Mouse (Mus musculus): ENCODE results near the gene Nfe2. TPM values are rescaled to one million over a fixed set of nuclear protein-coding genes. Genes with fewer than 3 reads are reported as not detected.

Gene Nfe2
- polyA plus RNA-seq, 1 experiment from 2014 or later: 3.8 TPM

- Histone ChIP-seq H3K9ac (replicated peaks) (no peak overlapping the region), H3K4me3 (no peak overlapping the region), H3K36me3 (no peaks in the 10 kb centered on the region), H3K9me3 (no peaks in the 10 kb centered on the region), H3K27me3 (no peaks in the 10 kb centered on the region), H3K27ac (replicated peaks) (no peak overlapping the region), H3K4me2 (replicated peaks) (no peak overlapping the region), H3K4me1 (peaks cover 12% of the 10 kb centered on the region; the same call in 1 of the 2 replicates)
- ATAC-seq (ENCODE audit: low FRiP score, low read depth): no peak
- WGBS: 89% methylated on average over 3 of the region's 3 CpGs
Measured at GRCm38 (mm10) chr15:103227022-103227421, 31.2 kb downstream of the Nfe2 start.

- Histone ChIP-seq H3K27me3 (no peaks in the 10 kb centered on the region), H3K4me1 (peaks cover 20% of the 10 kb centered on the region), H3K9ac (replicated peaks) (no peak overlapping the region), H3K4me2 (replicated peaks) (no peak overlapping the region), H3K27ac (replicated peaks) (no peak overlapping the region), H3K4me3 (no peak overlapping the region), H3K9me3 (no peaks in the 10 kb centered on the region), H3K36me3 (peaks cover 2% of the 10 kb centered on the region; the same call in 1 of the 2 replicates)
- no peak for ATAC-seq (ENCODE audit: low FRiP score, low read depth)
- WGBS: 72% methylated on average over 2 of the region's 2 CpGs
Measured at GRCm38 (mm10) chr15:103224161-103224560, 34.0 kb downstream of the Nfe2 start.

GRCm38 (mm10) chr15:103221386-103221785 lies 36.8 kb downstream of the Nfe2 start:
- Histone ChIP-seq H3K4me1 (peaks cover 16% of the 10 kb centered on the region), H3K4me2 (replicated peaks) (no peak overlapping the region), H3K27me3 (no peaks in the 10 kb centered on the region), H3K9me3 (no peaks in the 10 kb centered on the region), H3K36me3 (peaks cover 4% of the 10 kb centered on the region; the same call in 1 of the 2 replicates), H3K4me3 (no peak overlapping the region), H3K27ac (replicated peaks) (no peak overlapping the region), H3K9ac (replicated peaks) (no peak overlapping the region)
- WGBS: 100% methylated on average over 1 of the region's 1 CpGs
- no peak for ATAC-seq (ENCODE audit: low FRiP score, low read depth)

GRCm38 (mm10) chr15:103220785-103221184 lies 37.4 kb downstream of the Nfe2 start:
- H3K27me3 ChIP-seq: no peaks in the 10 kb centered on the region
- H3K4me3 ChIP-seq: no peak overlapping the region
- 61% methylated on average over 3 of the region's 3 CpGs for WGBS
- peaks cover 22% of the 10 kb centered on the region for H3K4me1 ChIP-seq
- H3K4me2 ChIP-seq (replicated peaks): no peak overlapping the region
- no peak overlapping the region for H3K27ac ChIP-seq (replicated peaks)
- ATAC-seq (ENCODE audit: low FRiP score, low read depth): no peak
- no peak overlapping the region for H3K9ac ChIP-seq (replicated peaks)
- no peaks in the 10 kb centered on the region for H3K9me3 ChIP-seq
- H3K36me3 ChIP-seq: peaks cover 4% of the 10 kb centered on the region; the same call in 1 of the 2 replicates

GRCm38 (mm10) chr15:103216052-103216451 lies 42.2 kb downstream of the Nfe2 start:
- 13% methylated on average over 2 of the region's 2 CpGs for WGBS
- Histone ChIP-seq H3K27ac (replicated peaks) (peak overlapping the region; percentile 95), H3K4me3 (peak overlapping the region; percentile 42; the same call in 1 of the 2 replicates), H3K9ac (replicated peaks) (peak overlapping the region; percentile 47; the same call in 1 of the 2 replicates), H3K27me3 (no peaks in the 10 kb centered on the region), H3K4me2 (replicated peaks) (peak overlapping the region; percentile 54), H3K9me3 (no peaks in the 10 kb centered on the region), H3K4me1 (peaks cover 38% of the 10 kb centered on the region), H3K36me3 (peaks cover 24% of the 10 kb centered on the region)
- 0 out of 2 replicates have a peak, but pooled peaks have one; percentile 13 for ATAC-seq (ENCODE audit: low FRiP score, low read depth)

- peak overlapping the region; percentile 95 for H3K27ac ChIP-seq (replicated peaks)
- peaks cover 32% of the 10 kb centered on the region for H3K4me1 ChIP-seq
- H3K9me3 ChIP-seq: no peaks in the 10 kb centered on the region
- WGBS: under 1% methylated on average over 15 of the region's 15 CpGs
- H3K4me2 ChIP-seq (replicated peaks): peak overlapping the region; percentile 54
- H3K9ac ChIP-seq (replicated peaks): peak overlapping the region; percentile 47; the same call in 1 of the 2 replicates
- peak overlapping the region; percentile 42 for H3K4me3 ChIP-seq
- ATAC-seq (ENCODE audit: low FRiP score, low read depth): peak; percentile 97
- no peaks in the 10 kb centered on the region for H3K27me3 ChIP-seq
- H3K36me3 ChIP-seq: peaks cover 31% of the 10 kb centered on the region
Measured at GRCm38 (mm10) chr15:103214971-103215907, 43.0 kb downstream of the Nfe2 start.

- peaks cover 37% of the 10 kb centered on the region for H3K36me3 ChIP-seq
- no peaks in the 10 kb centered on the region for H3K9me3 ChIP-seq
- peak overlapping the region; percentile 83 for H3K27ac ChIP-seq (replicated peaks)
- no peak overlapping the region; the same call in 1 of the 2 replicates for H3K9ac ChIP-seq (replicated peaks)
- H3K4me2 ChIP-seq (replicated peaks): peak overlapping the region; percentile 54
- WGBS: 4% methylated on average over 2 of the region's 2 CpGs
- H3K4me1 ChIP-seq: peaks cover 32% of the 10 kb centered on the region
- no peaks in the 10 kb centered on the region for H3K27me3 ChIP-seq
- no peak for ATAC-seq (ENCODE audit: low FRiP score, low read depth)
- H3K4me3 ChIP-seq: peak overlapping the region; percentile 29
Measured at GRCm38 (mm10) chr15:103214149-103214548, 44.1 kb downstream of the Nfe2 start.

GRCm38 (mm10) chr15:103205156-103205555 lies 53.0 kb downstream of the Nfe2 start:
- peaks cover 60% of the 10 kb centered on the region for H3K36me3 ChIP-seq
- H3K4me3 ChIP-seq: no peak overlapping the region
- H3K4me2 ChIP-seq (replicated peaks): no peak overlapping the region
- ATAC-seq (ENCODE audit: low FRiP score, low read depth): no peak
- no peak overlapping the region for H3K27ac ChIP-seq (replicated peaks)
- no peaks in the 10 kb centered on the region for H3K9me3 ChIP-seq
- 75% methylated on average over 2 of the region's 2 CpGs for WGBS
- no peaks in the 10 kb centered on the region for H3K4me1 ChIP-seq
- H3K9ac ChIP-seq (replicated peaks): no peak overlapping the region
- H3K27me3 ChIP-seq: no peaks in the 10 kb centered on the region

GRCm38 (mm10) chr15:103202088-103202793 lies 56.0 kb downstream of the Nfe2 start:
- no peak for ATAC-seq (ENCODE audit: low FRiP score, low read depth)
- H3K36me3 ChIP-seq: peaks cover 64% of the 10 kb centered on the region
- no peak overlapping the region for H3K9ac ChIP-seq (replicated peaks)
- 72% methylated on average over 6 of the region's 6 CpGs for WGBS
- no peak overlapping the region for H3K27ac ChIP-seq (replicated peaks)
- H3K4me3 ChIP-seq: no peak overlapping the region
- no peaks in the 10 kb centered on the region for H3K27me3 ChIP-seq
- no peaks in the 10 kb centered on the region for H3K9me3 ChIP-seq
- no peak overlapping the region for H3K4me2 ChIP-seq (replicated peaks)
- H3K4me1 ChIP-seq: no peaks in the 10 kb centered on the region

MicroRNAs within 50 kb of the gene (microRNA counts, 519-probe panel; counts per million panel counts)
- 6,431 counts per million, percentile 69 among the panel's probes with 10 or more counts for microRNA mmu-miR-148b

Small RNA genes within 50 kb of the gene (microRNA-seq; reads per million reads assigned to microRNA genes)
- 304 reads per million, percentile 64 among the genes with 10 or more reads in this experiment for gene Mir148b

Other genes starting within 250 kb of the Nfe2 start
- gene Hoxc4, start 239.5 kb downstream of the Nfe2 start, polyA plus RNA-seq (2016; fragmentation: Nextera tagmentation; extraction: Ambion mirVana): 0.09 TPM in 1 of 2 replicates, not detected in the other
- 27.5 and 28.9 TPM in 2 replicates for gene Smug1, start 91.3 kb downstream of the Nfe2 start, polyA plus RNA-seq (2016; fragmentation: Nextera tagmentation; extraction: Ambion mirVana)
- gene Cbx5, start 18.6 kb downstream of the Nfe2 start, polyA plus RNA-seq (2016; fragmentation: Nextera tagmentation; extraction: Ambion mirVana): 203 and 216 TPM in 2 replicates
- 1,196 and 1,287 TPM in 2 replicates for gene Hnrnpa1, start 18.0 kb downstream of the Nfe2 start, polyA plus RNA-seq (2016; fragmentation: Nextera tagmentation; extraction: Ambion mirVana)
- gene Copz1, start 14.3 kb upstream of the Nfe2 start, polyA plus RNA-seq (2016; fragmentation: Nextera tagmentation; extraction: Ambion mirVana): 232 and 235 TPM in 2 replicates
- gene Gpr84, start 52.2 kb upstream of the Nfe2 start, polyA plus RNA-seq (2016; fragmentation: Nextera tagmentation; extraction: Ambion mirVana): 0.10 and 0.20 TPM in 2 replicates
- gene Zfp385a, start 81.7 kb upstream of the Nfe2 start, polyA plus RNA-seq (2016; fragmentation: Nextera tagmentation; extraction: Ambion mirVana): 19.6 and 20.8 TPM in 2 replicates
- 19.0 and 21.2 TPM in 2 replicates for gene Itga5, start 108.4 kb upstream of the Nfe2 start, polyA plus RNA-seq (2016; fragmentation: Nextera tagmentation; extraction: Ambion mirVana)
- gene Gtsf1, start 172.1 kb upstream of the Nfe2 start, polyA plus RNA-seq (2016; fragmentation: Nextera tagmentation; extraction: Ambion mirVana): not detected in 2 replicates
- 0.34 TPM in 1 of 2 replicates, not detected in the other for gene Gtsf2, start 190.1 kb upstream of the Nfe2 start, polyA plus RNA-seq (2016; fragmentation: Nextera tagmentation; extraction: Ambion mirVana)
- 1.8 TPM in 2 replicates for gene Nckap1l, start 195.4 kb upstream of the Nfe2 start, polyA plus RNA-seq (2016; fragmentation: Nextera tagmentation; extraction: Ambion mirVana)
- gene Pde1b, start 244.6 kb upstream of the Nfe2 start, polyA plus RNA-seq (2016; fragmentation: Nextera tagmentation; extraction: Ambion mirVana): 47.8 and 48.7 TPM in 2 replicates